Mouse (Mus musculus): Measurements from ENCODE around the gene Srp54b.
"Not testable (repeated sequence)": the region's sequence is repeated elsewhere in the genome, so short reads cannot be mapped to it uniquely, and the experiment has no call there.

GRCm38 (mm10) chr12:55212944-55213343, 58.0 kb downstream of the Srp54b start:
- TF ChIP-seq CTCF (conservative IDR thresholded peaks at IDR 0.05; ENCODE audit: low read length); POU5F1 (IDR thresholded peaks at IDR 0.05; ENCODE audit: borderline replicate concordance, low read length): not testable (repeated sequence)
